Mouse (Mus musculus) CD8-positive naive resting alpha-beta T cell, adult 2 months (primary cell): ENCODE measurements at regions not wholly inside any gene's neighbourhood (a gene's known extent, or its start where the extent isn't known, plus 50 kb on each side); places are given as distances from the start of the nearest gene placed in this dataset.

Source experiments
- DNase-seq, 2 experiments: peaks; one replicate each; pipeline ENCODE4 v3.0.0; 2022; ENCODE audit warnings: low read depth in 2 of 2, low spot score in 2 of 2

DNA sequence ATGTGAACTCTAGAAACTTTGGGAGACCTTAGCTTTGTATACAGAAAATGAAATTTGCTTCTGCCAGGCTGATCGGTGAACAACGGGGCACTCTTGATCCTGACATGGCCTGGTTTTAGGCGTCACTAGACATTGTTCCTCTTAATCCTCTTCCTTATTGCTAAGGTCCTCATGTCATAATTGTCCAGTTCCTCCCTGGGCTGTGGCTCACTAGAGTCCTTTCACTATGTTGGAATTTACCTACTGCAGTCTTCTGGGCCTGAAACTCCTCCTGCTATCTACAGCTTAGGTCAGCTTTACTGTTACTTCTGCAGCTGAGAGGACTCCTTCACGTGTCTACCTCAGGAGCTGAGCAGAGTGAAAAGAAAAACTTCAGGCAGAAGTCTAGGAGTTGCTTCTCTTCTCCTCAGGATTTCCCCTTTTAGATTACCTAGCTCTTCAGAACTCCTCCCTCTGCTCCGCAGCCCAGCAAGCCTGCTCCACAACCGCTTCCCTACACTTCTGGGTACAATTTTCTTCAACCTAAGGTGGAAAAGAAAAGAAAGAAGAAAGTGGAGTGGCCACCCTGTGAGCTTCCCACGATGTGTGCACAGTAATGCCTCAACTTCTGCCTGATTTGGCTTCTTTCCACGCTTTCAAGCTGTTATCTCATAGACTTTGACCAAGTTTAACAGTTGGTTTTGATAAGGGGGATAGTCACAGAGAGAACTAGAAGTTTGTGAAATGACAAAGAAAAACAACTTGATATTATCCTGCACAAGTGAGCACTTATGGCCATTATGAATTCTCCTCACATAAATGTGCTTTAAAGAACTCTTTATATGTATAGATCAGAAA is 114.4 kb upstream of the Bcl6 start:
- DNase-seq, result no peak

DNA sequence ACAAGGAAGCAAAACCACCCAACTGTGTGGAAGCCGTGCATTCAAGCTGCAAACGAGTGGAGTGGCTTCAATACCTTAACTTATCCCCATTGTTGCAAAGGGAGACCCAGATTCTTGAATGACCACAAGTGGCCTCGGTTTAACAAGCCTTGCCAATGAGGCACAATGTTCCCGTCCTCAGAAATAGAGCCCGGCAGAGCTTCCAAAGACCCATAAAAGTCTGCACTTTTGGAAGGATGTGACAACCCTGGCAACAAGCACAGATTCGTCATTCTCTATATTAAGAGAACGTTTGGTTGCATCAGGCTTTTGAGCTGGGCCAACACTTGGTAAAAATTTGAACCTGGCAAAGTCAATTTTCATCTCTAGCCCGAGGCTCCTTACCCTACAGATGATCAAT is 108.9 kb upstream of the Bcl6 start:
- no peak for DNase-seq

DNA sequence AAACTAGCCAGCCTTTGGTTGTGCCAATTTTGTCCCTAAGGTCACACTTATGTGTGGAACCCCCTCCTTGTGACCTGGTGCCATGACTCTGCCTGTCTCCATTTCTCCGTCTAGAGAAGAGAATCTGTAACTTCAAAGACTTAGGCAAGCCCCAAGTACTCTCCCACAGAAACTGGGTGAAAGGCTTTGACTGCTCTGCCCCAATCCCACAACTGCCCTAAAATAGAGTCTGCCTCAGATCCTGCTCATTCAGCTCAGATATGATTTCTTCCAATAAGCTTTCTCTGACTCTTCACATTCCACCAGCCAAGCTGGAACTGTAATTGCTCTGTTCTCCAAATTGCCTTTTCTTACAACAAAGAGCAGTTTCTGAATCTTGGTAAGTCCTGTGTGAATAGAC is 107.4 kb upstream of the Bcl6 start:
- no peak for DNase-seq

DNA sequence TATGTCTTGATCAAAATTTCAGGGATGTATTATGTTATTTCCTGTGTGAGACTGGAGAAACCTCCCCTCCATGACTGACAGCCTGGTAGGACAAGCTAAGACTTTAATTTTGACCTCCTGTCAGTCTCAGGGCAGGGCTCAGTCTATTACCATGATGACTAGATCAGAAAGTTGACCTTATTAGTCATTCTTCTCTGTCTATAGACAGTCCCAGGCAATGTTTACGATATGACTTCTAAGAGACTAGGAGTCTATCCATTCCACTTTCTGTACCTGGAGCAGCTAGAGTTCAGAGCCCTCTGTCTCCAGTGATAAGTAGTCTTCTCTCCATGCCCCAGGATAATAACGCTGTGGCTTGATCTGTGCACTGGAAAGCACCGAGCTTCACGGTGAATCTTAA is 107.0 kb upstream of the Bcl6 start:
- no peak for DNase-seq

DNA sequence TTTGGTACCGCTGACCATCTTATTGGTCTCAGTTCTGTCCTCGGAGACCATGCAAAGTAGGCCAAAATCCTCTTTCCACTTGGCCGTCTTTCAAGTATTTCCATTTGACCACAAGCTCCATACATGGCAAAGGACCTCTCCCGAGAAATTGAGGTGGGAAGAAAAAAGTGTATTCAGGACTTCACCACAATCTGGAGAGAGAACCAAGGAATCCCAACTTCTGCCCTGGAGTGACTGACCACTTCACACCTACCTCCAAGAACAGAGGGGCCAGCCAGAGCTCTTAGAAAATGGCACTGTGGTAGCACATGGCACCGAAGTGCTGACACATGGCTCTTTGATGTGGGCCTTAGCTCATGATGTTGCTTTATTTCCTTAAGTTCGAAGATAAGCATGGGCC is 105.9 kb upstream of the Bcl6 start:
- no peak for DNase-seq

DNA sequence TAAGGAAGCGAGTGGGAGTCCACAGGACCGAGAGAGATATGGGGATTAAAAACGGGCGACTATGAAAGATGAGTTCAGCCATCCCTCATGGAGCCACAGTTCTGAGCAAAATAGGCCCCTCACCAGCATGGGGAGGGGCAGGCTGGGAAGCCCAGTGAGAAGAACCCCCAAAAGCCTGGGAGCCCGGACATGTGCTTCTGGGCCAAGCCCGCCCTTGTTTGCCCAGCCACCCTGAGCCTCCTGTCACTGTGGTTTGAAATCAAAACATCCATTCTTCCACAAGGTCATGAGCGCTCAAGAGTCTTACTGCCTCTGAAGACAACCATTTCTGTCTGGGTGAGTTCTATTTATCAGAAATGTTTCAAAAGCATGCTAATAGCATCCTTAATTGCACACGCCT is 105.0 kb upstream of the Bcl6 start:
- DNase-seq, result no peak

DNA sequence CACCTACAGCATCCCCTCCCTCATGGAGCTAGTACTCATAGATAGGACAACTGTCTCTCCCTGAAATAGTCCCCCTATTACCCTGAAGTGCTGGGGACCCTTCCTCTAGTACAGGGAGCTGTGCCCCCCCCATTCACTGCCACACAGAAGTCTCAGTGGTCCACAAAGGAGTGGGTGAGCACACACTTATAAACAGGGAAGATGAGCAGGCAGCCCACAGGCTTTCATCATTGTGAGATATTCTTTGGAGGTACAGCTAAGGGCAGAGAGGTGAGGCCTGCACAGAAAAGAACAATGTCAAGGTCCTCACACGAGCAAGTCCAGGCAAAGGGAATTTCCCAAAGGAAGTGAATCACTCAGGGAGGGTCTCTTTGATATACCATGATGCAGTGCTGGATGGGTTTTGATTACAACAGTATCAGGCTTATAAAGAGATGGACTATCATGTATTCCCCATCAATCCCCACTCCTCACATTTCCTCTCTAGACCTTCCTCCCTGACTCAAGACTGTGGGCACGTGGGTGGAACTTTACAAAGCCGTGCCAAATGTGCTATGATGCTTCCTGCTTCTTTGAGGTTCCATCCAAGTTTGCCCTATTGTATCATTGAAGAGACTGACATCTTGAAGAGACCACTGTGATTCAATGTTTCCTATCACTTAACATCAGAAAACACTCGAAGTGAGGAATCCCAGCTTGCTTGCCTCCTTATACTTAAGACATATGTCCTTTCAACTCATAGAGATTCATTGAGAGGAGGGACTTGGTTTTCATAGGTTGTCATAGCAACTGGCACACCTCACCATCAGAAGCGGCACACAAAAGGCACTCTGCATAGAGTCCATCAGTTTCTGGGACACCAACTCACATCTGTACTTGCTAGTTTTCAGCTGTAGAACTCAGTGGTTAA is 104.2 kb upstream of the Bcl6 start:
- DNase-seq, result no peak

DNA sequence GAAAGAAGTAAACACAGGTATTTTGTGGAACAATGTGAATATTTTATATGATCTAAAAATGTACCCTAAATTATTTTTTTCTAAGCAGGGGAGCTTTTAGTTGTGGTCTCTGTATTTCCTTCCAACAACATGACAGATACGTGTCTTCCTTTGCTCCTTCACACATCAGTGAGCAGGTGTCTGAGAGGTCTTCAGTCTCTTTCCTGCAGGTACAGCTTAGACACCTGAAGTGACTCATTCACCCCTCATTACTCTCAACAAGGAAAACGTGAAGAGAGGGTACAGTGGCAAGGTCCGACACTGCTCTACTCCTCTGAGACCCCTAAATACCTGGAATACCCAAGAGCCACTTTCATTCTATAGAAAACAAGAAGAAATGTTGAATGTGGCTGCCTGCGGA is 103.5 kb upstream of the Bcl6 start:
- no peak for DNase-seq

DNA sequence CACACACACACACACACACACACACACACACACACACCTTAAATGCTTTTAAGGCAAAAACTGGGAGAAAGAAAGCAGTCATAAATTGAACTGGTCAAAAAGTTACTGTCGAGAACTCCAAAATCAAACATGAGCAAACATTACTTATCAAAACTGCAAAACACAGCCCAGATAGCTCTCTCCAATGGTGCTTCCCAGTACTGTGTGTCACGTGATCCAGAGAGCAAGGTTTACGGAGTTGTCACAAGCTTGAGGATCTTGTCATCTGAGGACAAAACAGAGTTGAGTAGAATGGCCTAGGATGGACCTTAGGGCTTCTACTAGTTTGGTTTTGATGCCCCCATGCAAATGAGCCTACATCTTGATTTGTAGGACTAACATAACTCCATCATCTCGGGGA is 102.3 kb upstream of the Bcl6 start:
- no peak for DNase-seq

DNA sequence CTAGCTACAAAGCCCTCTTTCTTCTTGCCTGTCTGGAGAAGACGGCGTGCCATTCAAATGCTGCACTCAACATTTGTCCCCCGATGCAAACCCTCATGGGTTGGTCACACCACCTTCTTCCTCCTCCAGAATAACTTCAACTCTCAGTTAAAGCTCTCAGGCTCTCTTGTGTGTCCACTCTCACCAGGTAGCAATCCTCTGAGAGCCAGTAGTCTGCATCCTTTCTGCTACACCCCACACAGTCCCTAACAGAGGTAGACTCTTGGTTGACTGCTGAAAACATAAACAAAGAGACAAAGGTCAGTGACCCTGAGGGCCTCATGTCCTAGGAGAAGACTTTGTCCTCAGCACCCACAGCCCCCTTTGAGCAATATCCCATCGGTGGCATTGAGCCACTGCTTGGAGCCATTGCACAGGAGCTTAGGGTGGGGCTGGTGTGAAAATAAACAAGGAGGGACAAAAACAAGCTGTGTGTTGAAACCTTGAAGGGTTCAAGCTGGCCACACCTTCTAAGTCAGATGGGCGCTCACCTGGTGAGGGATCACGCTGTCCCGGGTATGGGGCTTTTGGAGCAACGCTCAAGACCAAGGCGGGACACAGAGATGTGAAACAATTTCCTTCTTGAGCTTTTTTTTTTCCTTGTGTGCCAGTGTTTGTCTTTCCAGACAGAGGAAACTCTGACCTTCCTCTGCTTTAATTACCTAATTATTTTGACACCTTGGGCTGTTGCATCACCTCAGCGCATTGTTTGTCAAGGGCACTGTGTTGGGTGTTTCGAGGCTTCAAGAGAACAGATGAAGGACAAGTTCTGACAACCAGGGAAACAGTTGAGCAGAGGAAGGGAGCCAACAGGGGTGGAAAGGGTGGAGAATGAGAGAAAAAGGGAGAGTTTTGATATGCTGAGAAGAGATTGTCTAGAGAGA is 101.4 kb upstream of the Bcl6 start:
- DNase-seq, result no peak

DNA sequence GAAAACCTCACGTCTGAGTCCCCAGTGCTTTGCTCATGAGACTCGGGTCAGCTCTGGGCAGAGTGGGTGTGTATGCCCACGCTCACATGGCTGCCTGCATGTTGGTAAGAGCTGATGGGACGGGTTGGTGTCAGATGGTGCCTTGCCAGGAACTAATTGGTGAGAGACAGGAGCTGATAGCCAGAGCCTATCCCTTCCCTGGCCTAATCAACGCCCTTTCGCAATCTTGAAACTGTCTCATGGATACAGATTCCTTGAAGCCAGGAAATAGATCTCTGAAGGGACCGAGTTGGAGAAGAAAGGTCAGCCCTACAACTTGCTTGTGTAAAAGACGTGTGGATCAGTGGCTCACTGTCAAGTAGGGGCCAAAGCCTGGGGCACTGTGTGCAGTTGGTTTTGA is 95.3 kb upstream of the Bcl6 start:
- DNase-seq, result no peak

DNA sequence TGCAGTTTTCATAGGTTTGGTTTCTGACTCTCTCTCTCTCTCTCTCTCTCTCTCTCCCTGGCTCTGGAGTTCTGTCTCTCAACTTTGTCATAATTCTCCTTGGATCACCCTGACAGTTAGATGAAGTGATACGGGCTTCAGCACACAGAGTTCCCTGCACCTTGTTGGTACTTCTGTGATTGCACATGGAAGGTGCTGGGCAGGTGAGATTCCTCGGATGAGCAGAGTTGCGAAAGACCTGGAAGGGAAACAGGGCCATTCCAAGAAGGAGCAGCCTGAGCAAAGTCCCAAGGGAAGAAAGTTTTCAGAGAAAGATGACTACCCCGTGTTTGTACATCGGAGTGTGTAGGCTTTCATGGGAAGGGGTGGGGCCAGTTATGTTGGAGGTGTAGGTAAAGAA is 91.8 kb upstream of the Bcl6 start:
- no peak for DNase-seq

DNA sequence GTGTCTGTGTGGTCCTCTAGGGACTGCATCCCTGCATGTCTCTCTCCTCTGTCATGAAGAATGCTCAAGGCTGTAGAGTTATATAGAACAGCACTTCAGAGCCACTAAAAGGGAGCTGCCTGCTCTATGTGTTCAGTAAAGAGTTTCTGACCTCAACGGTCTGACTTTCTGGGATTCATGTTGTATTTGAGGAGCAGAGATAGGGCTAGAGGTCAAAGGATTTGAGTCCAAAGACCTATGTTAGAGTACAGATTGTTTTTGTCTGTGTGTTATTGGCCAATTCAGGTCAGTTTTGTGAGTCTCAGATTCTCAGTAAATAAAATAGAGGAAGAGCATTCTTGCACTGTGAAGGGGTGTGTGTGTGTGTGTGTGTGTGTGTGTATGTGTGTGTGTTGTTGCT is 90.0 kb upstream of the Bcl6 start:
- DNase-seq, result no peak

DNA sequence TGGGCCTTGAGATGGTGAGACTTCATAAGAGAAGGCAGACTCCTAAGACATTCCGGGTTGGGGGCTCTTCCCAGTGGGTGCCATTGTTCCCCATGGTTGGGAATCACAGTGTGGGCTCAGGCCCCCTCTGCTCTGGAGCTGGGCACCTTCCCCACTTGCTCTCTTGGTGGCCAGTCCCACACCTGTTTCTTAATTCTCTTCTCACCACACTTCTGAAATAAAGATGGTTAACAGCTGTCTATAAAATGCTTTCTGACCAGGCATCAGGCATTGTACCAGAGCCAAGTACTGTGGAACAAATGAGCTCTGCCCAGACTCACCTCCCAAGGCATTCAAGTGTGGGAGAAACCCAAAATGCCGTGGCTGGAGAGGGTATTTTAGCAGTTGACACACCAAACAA is 88.8 kb upstream of the Bcl6 start:
- no peak for DNase-seq

DNA sequence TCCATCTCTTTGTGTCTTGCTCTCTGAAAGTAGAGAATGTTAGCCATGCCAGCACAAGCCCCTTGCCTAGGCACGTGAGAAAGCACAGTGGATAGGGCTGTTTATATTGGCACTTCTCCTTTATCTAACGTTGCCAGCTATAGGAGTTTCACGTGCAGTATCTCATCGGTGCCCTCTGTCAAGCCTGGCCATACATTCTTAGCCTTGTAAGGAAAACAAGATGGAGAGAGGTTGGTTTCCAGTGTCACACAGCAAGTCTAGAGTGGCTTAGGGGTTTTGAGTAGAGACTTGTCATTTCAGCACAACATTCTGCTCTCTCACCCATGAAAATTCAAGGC is 88.1 kb upstream of the Bcl6 start:
- no peak for DNase-seq

DNA sequence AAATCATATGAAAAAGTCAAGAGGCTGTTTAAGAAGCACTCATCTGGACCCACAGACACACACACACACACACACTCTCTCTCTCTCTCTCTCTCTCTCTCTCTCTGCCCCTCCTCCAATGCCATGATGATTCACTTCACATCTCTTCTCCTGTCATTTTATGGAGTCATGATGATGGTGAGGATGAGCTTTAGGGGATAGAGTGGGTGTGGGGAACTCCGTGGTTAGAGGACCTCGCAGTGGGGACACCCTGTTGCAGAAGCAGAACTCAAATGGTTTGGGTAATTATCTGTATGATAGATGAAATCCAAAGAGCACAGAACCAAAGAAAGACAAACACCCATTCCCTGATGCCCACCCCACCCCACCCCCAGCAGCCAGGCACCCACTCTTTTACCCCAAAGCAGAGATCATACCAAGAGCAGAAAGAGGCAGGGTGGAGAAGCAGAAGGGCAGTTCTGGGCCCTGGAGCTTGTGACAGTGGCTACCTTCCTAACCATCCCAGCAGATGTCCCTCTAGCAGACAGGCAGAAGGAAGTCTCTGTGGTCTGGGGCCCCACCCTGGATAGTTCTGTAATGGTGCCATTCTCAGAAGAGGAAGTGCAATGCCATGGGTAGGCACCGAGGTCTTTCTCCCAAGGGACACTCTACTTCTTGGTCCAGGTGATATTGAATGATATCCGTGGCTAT is 87.6 kb upstream of the Bcl6 start:
- DNase-seq, result no peak

DNA sequence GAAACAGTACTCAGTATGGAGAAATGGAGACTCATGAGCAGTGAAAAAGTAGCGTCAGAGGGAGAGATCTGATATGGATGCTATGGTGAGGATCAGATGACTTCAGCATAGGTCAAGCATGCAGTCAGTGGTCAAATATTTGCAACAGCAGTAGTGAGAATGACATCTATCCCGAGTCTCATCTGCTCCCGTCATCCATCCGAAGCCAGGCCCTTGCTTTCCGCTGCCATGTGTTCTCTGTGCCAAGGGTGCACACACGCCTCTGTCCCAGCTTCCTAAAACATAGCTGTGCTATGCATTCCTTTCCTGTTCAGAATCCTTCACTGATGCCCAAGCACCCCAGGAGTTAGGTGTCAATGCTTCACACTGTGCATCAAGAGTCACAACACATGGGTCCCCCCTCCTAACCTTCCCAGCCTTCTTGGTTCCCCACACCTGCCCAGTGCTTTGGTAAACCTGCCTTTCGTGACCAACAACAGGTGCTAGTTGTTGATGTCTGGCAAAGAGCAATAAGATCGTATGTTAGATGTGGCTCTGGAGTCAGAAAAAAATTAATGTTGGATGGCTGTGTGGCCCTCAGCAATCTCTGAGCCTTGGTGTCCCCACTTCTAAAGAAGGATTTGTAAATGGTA is 85.1 kb upstream of the Bcl6 start:
- no peak for DNase-seq

DNA sequence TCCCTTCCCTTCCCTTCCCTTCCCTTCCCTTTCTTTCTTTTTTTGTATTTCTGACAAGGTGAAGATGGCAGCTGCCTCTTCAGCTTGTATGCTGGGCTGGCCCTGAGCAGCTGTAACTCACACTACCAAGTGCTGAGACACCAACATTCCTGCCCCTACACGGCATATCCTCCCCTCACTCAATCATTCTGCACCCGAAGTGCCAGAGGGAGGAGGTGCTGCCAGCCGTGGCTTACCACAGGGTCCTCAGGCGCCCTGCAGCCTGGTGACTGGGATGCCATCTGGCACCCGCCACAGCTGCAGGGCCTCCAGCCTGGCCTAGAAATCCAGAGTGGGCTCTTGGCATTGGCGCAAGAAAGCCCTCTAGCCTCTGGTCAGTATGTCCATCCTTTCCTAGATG is 84.4 kb upstream of the Bcl6 start:
- DNase-seq, result no peak

DNA sequence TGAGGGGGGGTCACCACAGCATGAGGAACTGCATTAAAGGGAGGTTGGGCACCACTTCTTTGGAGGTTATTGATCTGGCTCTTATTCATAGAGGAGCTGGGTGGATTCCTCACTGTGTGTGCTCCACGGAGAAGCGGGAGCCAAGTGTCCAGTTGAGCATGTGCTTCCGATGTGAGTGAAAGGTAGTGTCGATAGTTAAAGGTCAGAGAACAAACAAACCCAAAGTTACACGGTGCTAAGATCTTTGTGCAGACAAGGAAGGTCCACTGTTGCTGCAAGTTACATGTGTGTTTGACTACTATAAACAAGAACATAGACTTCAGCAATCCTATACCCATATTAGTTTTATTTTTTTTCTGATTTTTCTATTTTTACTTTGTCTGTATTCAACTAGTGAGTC is 80.8 kb upstream of the Bcl6 start:
- no peak for DNase-seq

DNA sequence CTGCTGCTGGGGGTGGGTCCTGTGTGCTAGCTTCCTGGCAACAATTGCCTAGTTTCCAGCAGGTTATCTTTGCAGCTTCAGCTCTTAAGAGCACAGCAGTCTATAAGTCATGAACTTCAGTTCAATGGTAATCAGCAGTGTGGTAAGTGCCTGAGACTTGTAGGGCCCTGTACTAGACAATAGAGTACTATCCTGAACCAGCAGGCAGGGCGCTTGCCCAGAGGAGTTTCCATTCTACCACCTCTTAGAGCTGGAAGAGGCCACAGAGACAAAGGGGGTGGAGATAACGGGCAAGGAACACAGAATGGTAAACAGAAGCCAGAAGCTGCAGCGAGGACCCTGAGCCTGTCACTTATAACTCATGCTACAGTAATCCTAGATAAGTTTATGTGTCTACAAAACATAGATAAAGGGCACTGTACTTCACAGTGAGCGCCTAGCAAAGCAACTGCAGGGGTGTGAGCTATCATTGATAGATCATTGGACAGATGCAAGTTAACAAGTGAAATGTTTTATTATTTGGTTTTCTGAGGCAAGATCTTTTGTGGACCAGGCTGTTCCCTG is 79.7 kb upstream of the Bcl6 start:
- no peak for DNase-seq
